Mouse (Mus musculus): ENCODE results near the gene Klhl5. TPM values are rescaled to one million over a fixed set of nuclear protein-coding genes. Genes with fewer than 3 reads are reported as not detected.

The Klhl5 gene
- polyA plus RNA-seq, 1 experiment from 2014 or later = 42.3 TPM

DNA sequence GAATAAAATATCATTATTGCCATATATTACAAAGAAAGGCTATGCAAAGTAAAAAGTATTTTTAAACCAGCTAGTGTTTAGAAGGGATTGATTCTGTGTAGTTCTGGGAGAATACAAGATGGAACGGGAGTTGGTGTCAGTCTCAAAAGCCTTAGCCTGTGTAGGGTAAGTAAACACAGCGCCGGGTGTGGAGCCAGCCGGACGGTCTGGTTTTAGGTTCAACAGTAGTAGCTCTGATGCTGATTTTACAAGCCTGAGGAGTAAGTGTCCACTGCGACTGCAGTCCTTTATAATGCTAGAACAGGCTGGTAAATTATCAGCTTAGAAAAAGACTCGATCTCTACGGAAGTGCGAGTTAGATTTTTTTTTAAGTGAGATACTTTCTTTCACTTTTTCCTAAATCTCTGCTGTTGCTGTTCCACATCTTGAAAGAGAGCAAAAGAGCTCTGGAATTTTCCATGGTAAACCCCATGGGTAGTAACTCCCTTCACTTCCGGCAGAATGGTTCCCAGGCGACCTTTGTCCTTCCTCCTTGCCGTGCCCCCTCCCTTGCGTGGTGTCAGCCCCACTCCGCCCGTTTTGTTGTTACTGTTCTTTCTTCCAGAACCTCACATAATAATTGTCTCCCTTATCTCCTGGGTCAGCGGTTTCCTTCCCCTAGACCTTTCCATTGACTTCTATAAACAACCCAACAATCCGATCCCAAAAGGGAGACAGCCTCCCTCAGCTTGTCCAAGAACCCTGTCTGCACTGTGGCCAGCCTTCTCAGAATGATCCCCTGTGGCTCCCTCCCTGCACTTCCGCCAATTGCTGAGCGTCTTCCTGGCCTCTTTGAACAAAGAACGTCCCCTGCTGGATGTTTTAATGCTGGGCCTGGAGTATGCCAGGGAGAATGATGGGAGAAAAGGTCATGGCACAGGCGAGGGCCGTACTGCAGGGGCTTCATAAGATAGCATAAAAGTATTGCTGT, 50.4 kb downstream of the Klhl5 start:
- DNase-seq (ENCODE audit: low spot score) = no peak
- H3K4me3 ChIP-seq (ENCODE audit: low read depth, low read length) = no peak overlapping the region
- no peak overlapping the region for H3K4me2 ChIP-seq (ENCODE audit: low read length)
- WGBS = 81% methylated on average over 22 of the region's 22 CpGs
- 0 out of 2 replicates have a peak, but pooled peaks cover 3% of the 10 kb centered on the region for H3K9me3 ChIP-seq (replicated peaks; ENCODE audit: control insufficient read depth, low read length)
- H3K27me3 ChIP-seq (replicated peaks; ENCODE audit: control insufficient read depth, insufficient read depth, low read length) = no peaks in the 10 kb centered on the region
- H3K9ac ChIP-seq (ENCODE audit: low read length) = no peak overlapping the region
- peaks cover 46% of the 10 kb centered on the region for H3K36me3 ChIP-seq (ENCODE audit: control insufficient read depth, insufficient read depth, low read length)
- no peak overlapping the region for H3K27ac ChIP-seq (ENCODE audit: low read depth, low read length)
- no peaks in the 10 kb centered on the region for H3K4me1 ChIP-seq (ENCODE audit: control insufficient read depth, insufficient read depth, low read length)
- no peak for ATAC-seq

DNA sequence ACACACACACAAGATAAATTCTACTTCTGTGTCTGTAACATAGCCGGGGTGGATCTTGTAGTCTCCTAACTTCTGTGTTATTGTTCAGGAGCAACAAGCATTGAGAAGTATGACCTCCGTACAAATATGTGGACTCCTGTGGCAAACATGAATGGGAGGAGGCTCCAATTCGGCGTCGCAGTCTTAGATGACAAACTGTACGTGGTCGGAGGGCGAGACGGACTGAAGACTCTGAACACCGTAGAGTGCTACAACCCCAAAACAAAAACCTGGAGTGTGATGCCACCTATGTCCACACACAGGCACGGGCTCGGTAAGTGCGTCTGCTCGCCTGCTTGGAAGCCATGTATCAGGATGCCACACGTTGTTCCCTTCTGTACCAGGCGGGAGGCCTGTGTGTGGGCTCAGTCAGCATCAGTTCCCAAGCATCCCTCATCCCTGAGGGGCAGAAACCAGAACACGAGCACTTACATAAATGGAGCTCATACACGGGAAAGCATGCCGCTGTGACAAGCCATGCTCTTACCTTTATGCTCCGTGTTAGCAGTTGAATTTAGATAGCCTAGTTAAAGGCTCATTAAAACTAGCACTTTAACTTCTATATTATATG, 51.5 kb downstream of the Klhl5 start:
- Histone ChIP-seq H3K4me3 (ENCODE audit: low read depth, low read length) (no peak overlapping the region), H3K27ac (ENCODE audit: low read depth, low read length) (no peak overlapping the region), H3K27me3 (replicated peaks; ENCODE audit: control insufficient read depth, insufficient read depth, low read length) (no peaks in the 10 kb centered on the region), H3K4me2 (ENCODE audit: low read length) (no peak overlapping the region), H3K36me3 (ENCODE audit: control insufficient read depth, insufficient read depth, low read length) (peaks cover 48% of the 10 kb centered on the region), H3K4me1 (ENCODE audit: control insufficient read depth, insufficient read depth, low read length) (no peaks in the 10 kb centered on the region), H3K9ac (ENCODE audit: low read length) (no peak overlapping the region), H3K9me3 (replicated peaks; ENCODE audit: control insufficient read depth, low read length) (0 out of 2 replicates have a peak, but pooled peaks cover 3% of the 10 kb centered on the region)
- ATAC-seq (no peak), DNase-seq (ENCODE audit: low spot score) (no peak)
- 89% methylated on average over 20 of the region's 20 CpGs for WGBS

DNA sequence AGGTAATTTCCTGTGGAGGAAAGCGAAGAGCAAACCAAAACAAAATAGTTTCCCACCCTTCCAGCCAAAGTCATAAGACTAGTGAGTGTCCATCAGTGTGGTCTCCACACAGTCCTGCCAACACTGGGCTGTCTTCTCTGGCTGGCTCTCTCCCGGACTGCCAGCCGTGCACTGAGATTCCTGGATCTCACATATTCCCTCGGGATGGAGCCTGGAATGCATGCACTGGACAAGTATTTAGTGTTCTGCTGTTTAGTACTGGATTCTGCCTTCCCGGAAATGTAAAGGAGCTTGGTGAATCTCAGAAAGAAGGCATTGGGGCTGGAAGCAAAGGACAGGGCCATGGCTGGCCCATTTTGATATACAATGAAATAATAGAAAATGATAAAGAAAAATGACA, 55.7 kb downstream of the Klhl5 start:
- DNase-seq (ENCODE audit: low spot score) (no peak), ATAC-seq (no peak)
- H3K36me3 ChIP-seq (ENCODE audit: control insufficient read depth, insufficient read depth, low read length) = peaks cover 66% of the 10 kb centered on the region
- no peaks in the 10 kb centered on the region for H3K4me1 ChIP-seq (ENCODE audit: control insufficient read depth, insufficient read depth, low read length)
- WGBS = 86% methylated on average over 5 of the region's 5 CpGs
- H3K9ac ChIP-seq (ENCODE audit: low read length) = no peak overlapping the region
- no peak overlapping the region for H3K4me3 ChIP-seq (ENCODE audit: low read depth, low read length)
- no peaks in the 10 kb centered on the region for H3K9me3 ChIP-seq (replicated peaks; ENCODE audit: control insufficient read depth, low read length)
- H3K27me3 ChIP-seq (replicated peaks; ENCODE audit: control insufficient read depth, insufficient read depth, low read length) = no peaks in the 10 kb centered on the region
- H3K27ac ChIP-seq (ENCODE audit: low read depth, low read length) = no peak overlapping the region
- H3K4me2 ChIP-seq (ENCODE audit: low read length) = no peak overlapping the region

DNA sequence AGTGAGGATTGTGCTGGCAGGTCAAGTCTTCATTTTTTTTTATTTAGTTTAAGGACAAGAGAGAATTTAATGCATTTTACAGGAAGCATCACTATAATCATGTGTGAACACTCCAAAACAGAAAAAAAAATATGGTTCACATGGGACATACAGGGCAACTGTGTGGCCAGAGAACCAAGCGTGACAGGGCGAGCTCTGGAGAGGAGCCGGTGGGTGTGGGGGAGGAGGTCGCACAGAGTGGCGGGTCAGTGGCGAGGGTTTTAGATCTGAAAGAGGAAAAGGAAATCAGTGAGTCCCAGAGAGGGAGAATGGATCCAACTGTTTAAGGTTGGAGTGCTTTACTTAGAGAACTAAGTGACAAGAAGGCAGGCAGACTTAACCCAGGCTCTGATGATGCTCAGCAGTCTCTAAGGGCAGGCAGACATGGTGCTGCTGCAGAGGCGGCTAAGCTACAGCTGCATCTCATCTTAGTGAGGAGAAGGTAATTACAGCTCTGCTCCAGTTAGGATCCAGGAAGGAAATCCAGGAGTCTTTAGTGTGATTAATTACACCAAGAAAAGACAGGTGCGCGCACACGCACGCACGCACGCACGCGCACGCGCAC, 56.3 kb downstream of the Klhl5 start:
- H3K9me3 ChIP-seq (replicated peaks; ENCODE audit: control insufficient read depth, low read length) = no peaks in the 10 kb centered on the region
- WGBS = 93% methylated on average over 17 of the region's 17 CpGs
- no peak overlapping the region for H3K27ac ChIP-seq (ENCODE audit: low read depth, low read length)
- ATAC-seq (no peak), DNase-seq (ENCODE audit: low spot score) (no peak)
- no peak overlapping the region for H3K9ac ChIP-seq (ENCODE audit: low read length)
- peaks cover 66% of the 10 kb centered on the region for H3K36me3 ChIP-seq (ENCODE audit: control insufficient read depth, insufficient read depth, low read length)
- no peak overlapping the region for H3K4me2 ChIP-seq (ENCODE audit: low read length)
- H3K4me1 ChIP-seq (ENCODE audit: control insufficient read depth, insufficient read depth, low read length) = no peaks in the 10 kb centered on the region
- no peaks in the 10 kb centered on the region for H3K27me3 ChIP-seq (replicated peaks; ENCODE audit: control insufficient read depth, insufficient read depth, low read length)
- H3K4me3 ChIP-seq (ENCODE audit: low read depth, low read length) = no peak overlapping the region

DNA sequence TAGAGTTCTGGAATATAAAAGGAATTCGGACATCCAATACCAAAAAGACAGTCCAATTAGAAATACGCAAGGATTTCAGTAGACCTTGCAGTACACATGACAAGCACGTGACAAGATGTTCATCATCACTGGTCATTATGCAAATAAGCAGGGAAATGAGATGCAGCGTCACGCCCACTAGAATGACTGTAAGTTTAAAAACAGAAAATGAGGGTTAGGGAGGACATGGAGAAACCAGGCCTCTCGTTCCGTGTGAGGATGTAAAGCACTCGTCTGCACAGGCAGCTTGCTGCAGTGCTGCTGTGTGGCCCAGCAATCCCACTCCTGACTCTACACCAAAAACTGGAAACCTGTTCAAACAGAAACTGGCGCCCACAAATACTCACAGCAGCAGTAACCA, 62.9 kb downstream of the Klhl5 start:
- no peak for ATAC-seq

DNA sequence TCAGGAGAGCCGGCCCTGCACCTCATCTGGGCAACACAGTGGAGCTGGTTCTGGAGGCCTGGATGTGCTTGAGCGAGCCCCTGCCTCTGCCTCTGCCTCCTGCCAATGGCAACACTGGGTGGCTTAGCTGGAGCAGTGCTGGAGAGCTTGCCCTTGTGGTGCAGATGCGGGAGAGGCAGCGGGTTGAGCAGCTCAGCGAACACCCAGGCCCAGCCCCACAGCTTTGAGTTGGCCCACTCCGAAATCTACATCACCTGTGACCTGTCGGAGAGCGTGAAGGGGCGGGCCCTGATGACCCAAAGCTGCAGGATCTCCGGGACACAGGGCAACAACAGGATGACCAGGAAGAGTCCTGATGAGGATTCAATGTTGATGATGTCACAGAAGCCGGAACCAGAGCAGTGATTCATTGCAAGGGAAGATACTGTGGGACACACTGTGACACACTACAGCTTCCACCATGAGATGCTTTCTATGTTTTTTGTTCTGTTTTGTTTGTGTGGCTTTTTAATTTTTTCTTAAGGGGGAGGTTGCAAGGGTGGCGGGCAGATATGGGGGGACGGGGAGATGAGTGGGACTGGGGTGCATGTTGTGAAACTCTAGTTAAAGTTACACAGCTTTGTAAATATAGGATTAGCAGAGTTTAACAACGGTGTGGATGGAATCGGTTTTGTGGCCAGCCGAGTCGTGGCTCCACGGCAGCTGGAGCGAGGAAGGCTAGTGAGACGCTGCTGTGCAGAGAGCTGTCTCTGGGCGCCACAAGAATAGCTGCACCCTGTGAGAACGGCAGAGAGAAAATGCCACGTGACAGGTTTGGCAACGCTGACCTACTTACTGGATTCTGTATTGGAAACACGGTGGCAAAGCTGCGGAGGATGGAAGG, 67.9 kb downstream of the Klhl5 start:
- peak overlapping the region; percentile 44; the same call in 1 of the 2 replicates for H3K27ac ChIP-seq (ENCODE audit: low read depth, low read length)
- H3K27me3 ChIP-seq (replicated peaks; ENCODE audit: control insufficient read depth, insufficient read depth, low read length) = no peaks in the 10 kb centered on the region
- ATAC-seq (peak; percentile 84), DNase-seq (ENCODE audit: low spot score) (peak; percentile 80)
- no peaks in the 10 kb centered on the region for H3K36me3 ChIP-seq (ENCODE audit: control insufficient read depth, insufficient read depth, low read length)
- H3K4me1 ChIP-seq (ENCODE audit: control insufficient read depth, insufficient read depth, low read length) = peaks cover 14% of the 10 kb centered on the region
- no peak overlapping the region; the same call in 1 of the 2 replicates for H3K9ac ChIP-seq (ENCODE audit: low read length)
- H3K9me3 ChIP-seq (replicated peaks; ENCODE audit: control insufficient read depth, low read length) = no peaks in the 10 kb centered on the region
- H3K4me3 ChIP-seq (ENCODE audit: low read depth, low read length) = no peak overlapping the region
- WGBS = 53% methylated on average over 26 of the region's 26 CpGs
- peak overlapping the region; percentile 39; the same call in 1 of the 2 replicates for H3K4me2 ChIP-seq (ENCODE audit: low read length)

More for the DNA sequence above, 62.9 kb downstream of the Klhl5 start:
- Histone ChIP-seq H3K27ac (ENCODE audit: low read depth, low read length) (no peak overlapping the region), H3K4me3 (ENCODE audit: low read depth, low read length) (no peak overlapping the region), H3K4me2 (ENCODE audit: low read length) (no peak overlapping the region), H3K4me1 (ENCODE audit: control insufficient read depth, insufficient read depth, low read length) (no peaks in the 10 kb centered on the region), H3K27me3 (replicated peaks; ENCODE audit: control insufficient read depth, insufficient read depth, low read length) (no peaks in the 10 kb centered on the region), H3K36me3 (ENCODE audit: control insufficient read depth, insufficient read depth, low read length) (peaks cover 19% of the 10 kb centered on the region), H3K9me3 (replicated peaks; ENCODE audit: control insufficient read depth, low read length) (no peaks in the 10 kb centered on the region), H3K9ac (ENCODE audit: low read length) (no peak overlapping the region)
- WGBS = 69% methylated on average over 9 of the region's 9 CpGs
- no peak for DNase-seq (ENCODE audit: low spot score)

DNA sequence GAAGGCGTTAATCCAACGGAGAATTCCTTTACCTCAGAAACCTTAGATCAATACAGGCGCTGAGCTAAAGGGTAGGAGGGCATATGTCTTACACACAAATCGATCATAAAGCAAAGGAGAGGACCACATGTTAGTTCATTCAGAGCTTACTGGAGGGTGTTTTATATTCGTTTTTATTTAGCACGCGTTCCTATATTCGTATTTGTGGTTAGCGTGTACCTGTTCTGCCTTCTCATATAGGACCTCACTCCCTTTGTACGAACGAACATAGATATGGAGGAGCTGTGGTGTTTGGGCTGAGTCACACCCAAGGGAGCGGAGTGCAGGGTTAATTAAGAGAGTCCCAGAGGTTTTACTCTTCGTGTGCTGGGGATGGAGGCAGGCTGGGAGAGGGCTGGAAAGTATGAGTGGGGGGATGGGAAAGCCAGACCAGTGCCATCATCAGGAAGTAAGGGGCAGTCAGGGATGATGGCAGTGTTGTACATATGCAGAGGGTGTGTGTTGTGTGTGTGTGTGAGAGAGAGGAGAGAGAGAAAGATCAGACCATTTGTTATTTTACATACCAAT, 68.7 kb downstream of the Klhl5 start:
- H3K9me3 ChIP-seq (replicated peaks; ENCODE audit: control insufficient read depth, low read length) = no peaks in the 10 kb centered on the region
- WGBS = 58% methylated on average over 13 of the region's 13 CpGs
- no peaks in the 10 kb centered on the region for H3K36me3 ChIP-seq (ENCODE audit: control insufficient read depth, insufficient read depth, low read length)
- peak overlapping the region; percentile 39; the same call in 1 of the 2 replicates for H3K4me2 ChIP-seq (ENCODE audit: low read length)
- peaks cover 14% of the 10 kb centered on the region for H3K4me1 ChIP-seq (ENCODE audit: control insufficient read depth, insufficient read depth, low read length)
- no peak overlapping the region; the same call in 1 of the 2 replicates for H3K9ac ChIP-seq (ENCODE audit: low read length)
- H3K27ac ChIP-seq (ENCODE audit: low read depth, low read length) = 0 out of 2 replicates have a peak overlapping the region, but pooled peaks have one; percentile 44
- no peaks in the 10 kb centered on the region for H3K27me3 ChIP-seq (replicated peaks; ENCODE audit: control insufficient read depth, insufficient read depth, low read length)
- DNase-seq (ENCODE audit: low spot score) (peak; percentile 20), ATAC-seq (peak; percentile 42)
- H3K4me3 ChIP-seq (ENCODE audit: low read depth, low read length) = no peak overlapping the region

DNA sequence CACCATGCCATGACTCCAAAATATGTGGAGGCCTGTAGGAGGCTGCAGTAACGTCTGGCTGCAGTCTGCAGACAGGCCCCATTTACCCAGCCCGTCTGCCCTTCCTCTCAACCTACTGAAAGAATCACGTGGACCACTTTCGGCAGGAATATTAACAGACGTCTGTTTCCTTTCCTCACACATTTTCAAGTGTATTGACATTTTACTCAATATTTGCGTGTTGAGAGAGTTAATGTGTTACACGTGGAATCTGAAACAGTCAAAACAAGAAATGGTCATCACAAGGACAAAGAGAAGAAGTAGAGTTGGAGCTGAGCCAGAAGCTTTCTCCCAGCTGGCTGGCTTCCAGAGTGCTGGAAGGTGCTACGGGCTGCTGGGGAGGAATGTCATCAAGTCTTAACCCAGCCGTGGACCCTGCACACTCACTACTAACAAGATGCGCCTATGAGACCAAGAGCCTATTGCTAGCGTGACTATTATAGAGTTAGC, 69.7 kb downstream of the Klhl5 start:
- ATAC-seq = peak; percentile 57; the same call in 1 of the 2 replicates
- Histone ChIP-seq H3K9ac (ENCODE audit: low read length) (no peak overlapping the region), H3K9me3 (replicated peaks; ENCODE audit: control insufficient read depth, low read length) (no peaks in the 10 kb centered on the region), H3K4me1 (ENCODE audit: control insufficient read depth, insufficient read depth, low read length) (peaks cover 20% of the 10 kb centered on the region), H3K4me2 (ENCODE audit: low read length) (no peak overlapping the region), H3K27me3 (replicated peaks; ENCODE audit: control insufficient read depth, insufficient read depth, low read length) (no peaks in the 10 kb centered on the region), H3K36me3 (ENCODE audit: control insufficient read depth, insufficient read depth, low read length) (no peaks in the 10 kb centered on the region), H3K4me3 (ENCODE audit: low read depth, low read length) (no peak overlapping the region), H3K27ac (ENCODE audit: low read depth, low read length) (no peak overlapping the region)
- 26% methylated on average over 11 of the region's 11 CpGs for WGBS
- DNase-seq (ENCODE audit: low spot score) = peak; percentile 65
